Mouse (Mus musculus): ENCODE data around the gene Tceal1. TPM values are rescaled to one million over a fixed set of nuclear protein-coding genes. Genes with fewer than 3 reads are reported as not detected.

The Tceal1 gene
- polyA plus RNA-seq, 1 experiment from 2014 or later: 25.9 TPM

- Histone ChIP-seq H3K9ac (replicated peaks) (no peak overlapping the region), H3K4me1 (no peaks in the 10 kb centered on the region), H3K27me3 (replicated peaks) (no peaks in the 10 kb centered on the region), H3K4me2 (no peak overlapping the region), H3K36me3 (no peaks in the 10 kb centered on the region), H3K4me3 (replicated peaks) (no peak overlapping the region), H3K9me3 (replicated peaks) (no peaks in the 10 kb centered on the region), H3K27ac (replicated peaks) (no peak overlapping the region)
- WGBS: 87% methylated on average over 4 of the region's 4 CpGs
- ATAC-seq (ENCODE audit: low FRiP score): no peak
Observed at GRCm38 (mm10) chrX:136732016-136732415, 24.2 kb downstream of the Tceal1 start.

- Histone ChIP-seq H3K9ac (replicated peaks) (peak overlapping the region; percentile 57), H3K4me1 (peaks cover 3% of the 10 kb centered on the region), H3K9me3 (replicated peaks) (no peaks in the 10 kb centered on the region), H3K4me2 (peak overlapping the region; percentile 56), H3K4me3 (replicated peaks) (peak overlapping the region; percentile 53), H3K27ac (replicated peaks) (peak overlapping the region; percentile 84), H3K27me3 (replicated peaks) (no peaks in the 10 kb centered on the region), H3K36me3 (no peaks in the 10 kb centered on the region)
- WGBS: 24% methylated on average over 15 of the region's 15 CpGs
- ATAC-seq (ENCODE audit: low FRiP score): no peak
Observed at GRCm38 (mm10) chrX:136740087-136740790, 32.5 kb downstream of the Tceal1 start.

DNA sequence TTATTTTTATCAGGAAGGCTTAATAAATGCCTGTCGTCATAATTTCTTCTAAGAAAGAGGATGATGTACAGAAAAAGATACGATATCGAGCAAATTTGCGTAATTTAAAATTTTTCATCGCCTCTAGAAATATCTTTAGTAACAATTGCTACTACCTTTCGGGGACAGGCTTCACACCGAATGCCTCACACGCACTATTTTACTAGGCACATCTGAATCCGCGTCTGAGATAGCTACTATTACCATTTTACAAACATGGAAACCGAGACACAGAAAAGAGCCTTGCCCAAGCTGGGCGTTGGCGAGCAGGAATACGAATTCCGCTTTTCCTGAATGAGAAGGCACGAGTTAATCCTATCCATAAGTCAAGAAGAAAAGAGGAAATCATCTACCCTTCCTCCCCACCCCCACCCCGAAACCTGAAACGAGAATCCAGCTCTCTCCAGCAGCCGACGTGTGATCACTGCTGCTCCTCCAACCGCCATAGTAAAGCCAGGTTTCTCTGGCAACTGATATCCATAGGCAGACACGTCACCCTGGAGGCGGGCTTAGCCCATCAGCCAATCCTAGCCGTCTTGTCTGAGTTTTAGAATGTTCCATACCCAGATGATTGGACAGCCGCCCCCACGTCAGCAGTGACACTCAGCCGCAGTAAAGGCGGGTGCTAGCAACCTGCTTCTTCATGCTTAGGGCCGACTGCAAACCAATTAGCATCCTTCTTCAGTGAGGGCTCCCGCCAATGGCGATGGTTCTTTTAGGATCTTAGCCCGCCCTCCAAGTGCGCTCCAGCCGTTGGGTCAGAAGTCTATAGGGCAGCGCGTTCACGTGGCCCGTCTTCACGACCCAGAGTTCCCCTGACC, 33.2 kb downstream of the Tceal1 start:
- no peaks in the 10 kb centered on the region for H3K9me3 ChIP-seq (replicated peaks)
- H3K9ac ChIP-seq (replicated peaks): peak overlapping the region; percentile 57
- peak overlapping the region; percentile 53 for H3K4me3 ChIP-seq (replicated peaks)
- peak overlapping the region; percentile 94 for H3K27ac ChIP-seq (replicated peaks)
- no peaks in the 10 kb centered on the region for H3K36me3 ChIP-seq
- peak; percentile 96 for ATAC-seq (ENCODE audit: low FRiP score)
- 21% methylated on average over 39 of the region's 39 CpGs for WGBS
- H3K27me3 ChIP-seq (replicated peaks): no peaks in the 10 kb centered on the region
- H3K4me1 ChIP-seq: peaks cover 3% of the 10 kb centered on the region
- H3K4me2 ChIP-seq: peak overlapping the region; percentile 58

- H3K9me3 ChIP-seq (replicated peaks): no peaks in the 10 kb centered on the region
- H3K36me3 ChIP-seq: no peaks in the 10 kb centered on the region
- H3K4me2 ChIP-seq: peak overlapping the region; percentile 58
- peak overlapping the region; percentile 53 for H3K4me3 ChIP-seq (replicated peaks)
- H3K9ac ChIP-seq (replicated peaks): peak overlapping the region; percentile 46
- H3K27me3 ChIP-seq (replicated peaks): no peaks in the 10 kb centered on the region
- 20% methylated on average over 46 of the region's 46 CpGs for WGBS
- peaks cover 3% of the 10 kb centered on the region for H3K4me1 ChIP-seq
- ATAC-seq (ENCODE audit: low FRiP score): peak; percentile 89
- peak overlapping the region; percentile 94 for H3K27ac ChIP-seq (replicated peaks)
Observed at GRCm38 (mm10) chrX:136741651-136742201, 33.9 kb downstream of the Tceal1 start.

- WGBS: 19% methylated on average over 10 of the region's 10 CpGs
- Histone ChIP-seq H3K36me3 (no peaks in the 10 kb centered on the region), H3K27ac (replicated peaks) (peak overlapping the region; percentile 94), H3K4me2 (peak overlapping the region; percentile 58), H3K9ac (replicated peaks) (peak overlapping the region; percentile 46), H3K9me3 (replicated peaks) (no peaks in the 10 kb centered on the region), H3K4me1 (peaks cover 3% of the 10 kb centered on the region), H3K4me3 (replicated peaks) (peak overlapping the region; percentile 53), H3K27me3 (replicated peaks) (no peaks in the 10 kb centered on the region)
- ATAC-seq (ENCODE audit: low FRiP score): no peak
Observed at GRCm38 (mm10) chrX:136742241-136742640, 34.5 kb downstream of the Tceal1 start.

GRCm38 (mm10) chrX:136742661-136743103, 34.9 kb downstream of the Tceal1 start:
- H3K4me1 ChIP-seq: peaks cover 3% of the 10 kb centered on the region
- no peaks in the 10 kb centered on the region for H3K9me3 ChIP-seq (replicated peaks)
- no peaks in the 10 kb centered on the region for H3K36me3 ChIP-seq
- peak overlapping the region; percentile 46 for H3K9ac ChIP-seq (replicated peaks)
- 26% methylated on average over 5 of the region's 5 CpGs for WGBS
- no peaks in the 10 kb centered on the region for H3K27me3 ChIP-seq (replicated peaks)
- peak overlapping the region; percentile 53 for H3K4me3 ChIP-seq (replicated peaks)
- H3K4me2 ChIP-seq: peak overlapping the region; percentile 58
- no peak for ATAC-seq (ENCODE audit: low FRiP score)
- H3K27ac ChIP-seq (replicated peaks): peak overlapping the region; percentile 94

GRCm38 (mm10) chrX:136743459-136743858, 35.7 kb downstream of the Tceal1 start, which contains the start of gene Morf4l2:
Gene Morf4l2, minus strand, starts transcription at chrX:136743690.
- H3K9ac ChIP-seq (replicated peaks): peak within 1 kb of the TSS; percentile 46
- peaks cover 3% of the 10 kb centered on the region for H3K4me1 ChIP-seq
- H3K27me3 ChIP-seq (replicated peaks): no peaks in the 10 kb centered on the region
- no peaks in the 10 kb centered on the region for H3K36me3 ChIP-seq
- 94% methylated on average over 12 of the region's 12 CpGs for WGBS
- no peaks in the 10 kb centered on the region for H3K9me3 ChIP-seq (replicated peaks)
- H3K4me3 ChIP-seq (replicated peaks): peak within 1 kb of the TSS; percentile 53
- peak within 1 kb of the TSS; percentile 58 for H3K4me2 ChIP-seq
- peak within 1 kb of the TSS; percentile 94 for H3K27ac ChIP-seq (replicated peaks)
- ATAC-seq (ENCODE audit: low FRiP score): no peak

- no peaks in the 10 kb centered on the region for H3K4me1 ChIP-seq
- 82% methylated on average over 8 of the region's 8 CpGs for WGBS
- no peaks in the 10 kb centered on the region for H3K27me3 ChIP-seq (replicated peaks)
- H3K4me3 ChIP-seq (replicated peaks): no peak overlapping the region
- no peaks in the 10 kb centered on the region for H3K9me3 ChIP-seq (replicated peaks)
- H3K36me3 ChIP-seq: no peaks in the 10 kb centered on the region
- H3K27ac ChIP-seq (replicated peaks): no peak overlapping the region
- H3K4me2 ChIP-seq: no peak overlapping the region
- no peak for ATAC-seq (ENCODE audit: low FRiP score)
- no peak overlapping the region for H3K9ac ChIP-seq (replicated peaks)
Observed at GRCm38 (mm10) chrX:136744663-136745062, 36.9 kb downstream of the Tceal1 start.

DNA sequence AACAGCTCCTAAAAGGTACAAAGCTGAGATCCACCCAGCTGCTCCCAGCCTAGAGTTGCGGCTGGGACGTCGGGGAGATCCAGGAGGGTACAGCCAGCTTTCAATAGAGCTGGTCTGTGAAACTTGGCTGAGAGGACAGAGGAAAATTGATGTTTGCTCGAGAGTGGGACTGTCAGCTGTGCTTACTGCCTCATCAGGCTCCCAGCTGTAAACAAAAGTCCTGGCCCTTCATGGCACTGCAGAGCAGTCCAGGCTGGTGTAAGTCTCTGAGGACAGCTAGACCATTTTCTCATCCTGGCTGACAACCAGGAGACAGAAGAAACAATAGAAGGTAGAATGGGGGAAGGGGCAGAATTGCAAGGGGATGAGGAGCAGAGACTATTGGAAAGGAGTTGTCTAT, 41.5 kb downstream of the Tceal1 start:
- WGBS: 69% methylated on average over 4 of the region's 4 CpGs
- H3K4me2 ChIP-seq: no peak overlapping the region
- ATAC-seq (ENCODE audit: low FRiP score): no peak
- H3K36me3 ChIP-seq: no peaks in the 10 kb centered on the region
- no peaks in the 10 kb centered on the region for H3K9me3 ChIP-seq (replicated peaks)
- no peak overlapping the region for H3K4me3 ChIP-seq (replicated peaks)
- H3K4me1 ChIP-seq: no peaks in the 10 kb centered on the region
- H3K27ac ChIP-seq (replicated peaks): no peak overlapping the region
- no peak overlapping the region for H3K9ac ChIP-seq (replicated peaks)
- no peaks in the 10 kb centered on the region for H3K27me3 ChIP-seq (replicated peaks)

DNA sequence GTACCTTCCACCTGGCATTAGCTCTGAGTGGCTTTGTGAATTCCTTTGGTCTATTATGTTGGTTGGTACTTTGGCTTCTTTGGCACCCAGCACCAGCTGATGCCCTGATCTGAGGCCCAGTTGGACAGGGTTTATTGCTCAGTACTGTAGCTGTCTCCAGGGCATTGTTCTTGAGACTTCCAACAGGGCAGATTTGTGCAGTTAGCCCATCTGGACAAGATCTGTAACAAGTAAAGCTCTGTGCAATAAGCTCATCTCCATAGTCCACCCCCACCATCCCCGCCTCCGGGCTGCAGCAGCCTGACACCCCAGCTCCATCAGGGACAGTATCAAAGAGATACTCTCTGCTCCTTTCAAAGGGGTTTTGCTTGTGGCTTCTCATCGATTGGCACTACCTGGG, 47.7 kb downstream of the Tceal1 start:
- Histone ChIP-seq H3K9ac (replicated peaks) (no peak overlapping the region), H3K36me3 (no peaks in the 10 kb centered on the region), H3K9me3 (replicated peaks) (no peaks in the 10 kb centered on the region), H3K4me2 (no peak overlapping the region), H3K27ac (replicated peaks) (no peak overlapping the region), H3K27me3 (replicated peaks) (no peaks in the 10 kb centered on the region), H3K4me3 (replicated peaks) (no peak overlapping the region), H3K4me1 (no peaks in the 10 kb centered on the region)
- no peak for ATAC-seq (ENCODE audit: low FRiP score)
- WGBS: 81% methylated on average over 3 of the region's 3 CpGs

All from neural tube, embryonic 15.5 days (tissue).